In genomic region chr3:144318761-144319467, GRCm38 (mm10) we compare ENCODE assay signal across 9 mouse cellular contexts.
DNase-seq lines count a peak whose midpoint lies in the region; ATAC-seq and TF ChIP-seq lines count a peak whose summit lies in the region.
"Had no signal": no experiment of that assay in that cellular context is flagged by ENCODE, and none has a peak within 500 bp of the region (broad histone marks: within the 10 kb centered on the region; RNA-seq: fewer than 3 reads in every experiment).

No protein-coding gene starts in this region.

- H3K27ac ChIP-seq in forebrain, embryonic 16.5 days (ENCODE audit: low read length), result peak overlapping the region; percentile 10; the same call in 1 of the 2 replicates
- H3K27ac ChIP-seq in midbrain, embryonic 16.5 days (ENCODE audit: low read length), result peak overlapping the region; percentile 73
- no peak overlapping the region for H3K27ac ChIP-seq in liver, embryonic 12.5 days
- H3K27ac ChIP-seq: lung, embryonic 15.5 days had no signal

- TF ChIP-seq POLR2A in brain, embryonic 14.5 days (IDR thresholded peaks at IDR 0.05; ENCODE audit: borderline replicate concordance, extremely low read depth, insufficient read depth, insufficient read length, poor library complexity, severe bottlenecking), result no peak

- H3K4me2 ChIP-seq in forebrain, embryonic 16.5 days (ENCODE audit: low read length), result peak overlapping the region; percentile 41
- peak overlapping the region; percentile 40 for H3K4me2 ChIP-seq in midbrain, embryonic 16.5 days (ENCODE audit: low read length)
- H3K4me2 ChIP-seq in liver, embryonic 12.5 days, result no peak overlapping the region
- H3K4me2 ChIP-seq: lung, embryonic 15.5 days had no signal

- H3K4me3 ChIP-seq in forebrain, embryonic 16.5 days (replicated peaks; ENCODE audit: low read length), result 0 out of 2 replicates have a peak overlapping the region, but pooled peaks have one; percentile 10
- no peak overlapping the region for H3K4me3 ChIP-seq in midbrain, embryonic 16.5 days (ENCODE audit: low read depth, low read length)
- H3K4me3 ChIP-seq in liver, embryonic 12.5 days, result no peak overlapping the region
- H3K4me3 ChIP-seq: lung, embryonic 15.5 days had no signal

- 16% methylated on average over 16 of the region's 16 CpGs for WGBS in forebrain, embryonic 16.5 days
- 11% methylated on average over 16 of the region's 16 CpGs for WGBS in midbrain, embryonic 16.5 days
- WGBS in liver, embryonic 12.5 days (ENCODE audit: insufficient replicate concordance), result 67% methylated on average over 16 of the region's 16 CpGs

- peak; percentile 83 for DNase-seq in brain, embryonic 14.5 days (ENCODE audit: low read depth)
- DNase-seq in layer of hippocampus, postnatal 25 days (ENCODE audit: extremely low spot score in 1 of 2, low spot score in 1 of 2), result peak; percentile 30 to 36
- DNase-seq in urinary bladder, postnatal 25 days (ENCODE audit: low spot score), result no peak
- no peak for DNase-seq in thymus, postnatal 14 days

- peak; percentile 70 for ATAC-seq in forebrain, embryonic 16.5 days
- ATAC-seq in midbrain, embryonic 16.5 days, result peak; percentile 88
- ATAC-seq in liver, embryonic 12.5 days, result no peak
- no peak for ATAC-seq in megakaryocyte, adult 5-6 weeks (ENCODE audit: poor library complexity, severe bottlenecking)

- peaks cover 16% of the 10 kb centered on the region for H3K4me1 ChIP-seq in forebrain, embryonic 16.5 days (replicated peaks; ENCODE audit: control insufficient read depth, insufficient read depth, low read length)
- peaks cover 18% of the 10 kb centered on the region for H3K4me1 ChIP-seq in midbrain, embryonic 16.5 days (ENCODE audit: control insufficient read depth, insufficient read depth, low read length)
- H3K4me1 ChIP-seq in liver, embryonic 12.5 days, result no peaks in the 10 kb centered on the region
- H3K4me1 ChIP-seq: lung, embryonic 15.5 days had no signal

- TF ChIP-seq CTCF in brain, embryonic 14.5 days (IDR thresholded peaks at IDR 0.05; ENCODE audit: borderline replicate concordance, extremely low read depth, insufficient read depth, insufficient read length), result no peak

- no peaks in the 10 kb centered on the region for H3K36me3 ChIP-seq in forebrain, embryonic 16.5 days (ENCODE audit: control insufficient read depth, insufficient read depth)
- H3K36me3 ChIP-seq in midbrain, embryonic 16.5 days (ENCODE audit: control insufficient read depth, insufficient read depth, low read length), result no peaks in the 10 kb centered on the region
- no peaks in the 10 kb centered on the region for H3K36me3 ChIP-seq in liver, embryonic 12.5 days
- H3K36me3 ChIP-seq: lung, embryonic 15.5 days had no signal

- H3K9ac ChIP-seq in forebrain, embryonic 16.5 days (replicated peaks; ENCODE audit: low read depth, low read length), result 0 out of 2 replicates have a peak overlapping the region, but pooled peaks have one; percentile 22
- H3K9ac ChIP-seq in midbrain, embryonic 16.5 days (ENCODE audit: low read depth, low read length), result peak overlapping the region; percentile 16
- H3K9ac ChIP-seq in liver, embryonic 12.5 days, result no peak overlapping the region
- H3K9ac ChIP-seq: lung, embryonic 15.5 days had no signal

- no peaks in the 10 kb centered on the region for H3K27me3 ChIP-seq in forebrain, embryonic 16.5 days (replicated peaks; ENCODE audit: control insufficient read depth, insufficient read depth, low read length)
- no peaks in the 10 kb centered on the region for H3K27me3 ChIP-seq in midbrain, embryonic 16.5 days (ENCODE audit: control insufficient read depth, insufficient read depth, low read depth, low read length)
- no peaks in the 10 kb centered on the region for H3K27me3 ChIP-seq in liver, embryonic 12.5 days (replicated peaks)
- H3K27me3 ChIP-seq: lung, embryonic 15.5 days had no signal

- no peaks in the 10 kb centered on the region for H3K9me3 ChIP-seq in forebrain, embryonic 16.5 days (ENCODE audit: control insufficient read depth, low read length)
- no peaks in the 10 kb centered on the region; the same call in 1 of the 2 replicates for H3K9me3 ChIP-seq in midbrain, embryonic 16.5 days (replicated peaks; ENCODE audit: control insufficient read depth, low read length, poor library complexity, severe bottlenecking)
- no peaks in the 10 kb centered on the region for H3K9me3 ChIP-seq in liver, embryonic 12.5 days (replicated peaks)
- H3K9me3 ChIP-seq: lung, embryonic 15.5 days had no signal

Comparison
In these comparisons a context has a peak if more than half of its experiments do, and no peak if none do; other contexts are left out.
1. DNase-seq: peak in brain, embryonic 14.5 days (single experiment) and layer of hippocampus, postnatal 25 days (2 of 2); none in urinary bladder, postnatal 25 days (single experiment) and thymus, postnatal 14 days (single experiment).
2. ATAC-seq: peak in forebrain, embryonic 16.5 days (single experiment) and midbrain, embryonic 16.5 days (single experiment); none in liver, embryonic 12.5 days (single experiment) and megakaryocyte, adult 5-6 weeks (single experiment).